ENCODE assay signal across 27 mouse cellular contexts in the genomic region with DNA sequence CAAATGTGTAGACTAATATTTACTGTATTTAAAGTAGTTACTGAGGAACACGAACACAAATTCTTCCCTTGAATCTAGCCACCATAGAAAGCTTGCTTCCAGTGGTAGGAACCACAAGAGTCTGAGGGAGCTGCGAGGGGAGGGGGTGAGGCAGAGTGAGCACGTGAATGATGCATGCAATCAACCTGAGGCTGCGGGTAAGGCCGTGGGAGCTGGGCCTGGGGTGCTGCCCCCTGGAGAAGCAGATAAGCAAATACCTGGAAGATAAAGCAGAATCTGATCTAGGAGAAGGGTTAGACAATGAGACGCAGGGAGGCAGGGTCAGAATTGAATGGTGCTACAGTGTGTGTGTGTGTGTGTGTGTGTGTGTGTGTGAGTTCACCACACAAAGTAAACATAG. TPM values are rescaled to one million over a fixed set of nuclear protein-coding genes. Genes with fewer than 3 reads are reported as not detected.
DNase-seq lines count a peak whose midpoint lies in the region; ATAC-seq and TF ChIP-seq lines count a peak whose summit lies in the region.
"Had no signal": no experiment of that assay in that cellular context is flagged by ENCODE, and none has a peak within 500 bp of the region (broad histone marks: within the 10 kb centered on the region; RNA-seq: fewer than 3 reads in every experiment).

No protein-coding gene starts in this region.

- no peak for TF ChIP-seq POLR2A in ES-Bruce4 (IDR thresholded peaks at IDR 0.05; ENCODE audit: insufficient read depth, low read length)

- no peaks in the 10 kb centered on the region for H3K36me3 ChIP-seq in forebrain, postnatal 0 days (ENCODE audit: insufficient read depth)
- H3K36me3 ChIP-seq in forebrain, embryonic 12.5 days (replicated peaks): peaks cover 5% of the 10 kb centered on the region
- H3K36me3 ChIP-seq in ES-Bruce4 (ENCODE audit: control insufficient read depth, insufficient read depth, low read length, poor library complexity, severe bottlenecking): peaks cover 6% of the 10 kb centered on the region; the same call in 1 of the 2 replicates
- H3K36me3 ChIP-seq: embryonic facial prominence, embryonic 15.5 days; lung, embryonic 15.5 days; neural tube, embryonic 13.5 days had no signal

- no peak for DNase-seq in forebrain, postnatal 0 days
- DNase-seq in left cerebral cortex, adult 8-10 months (ENCODE audit: low spot score in 2 of 2): no peak
- DNase-seq in layer of hippocampus, adult 8-10 months (ENCODE audit: low spot score in 2 of 2): no peak
- DNase-seq: adrenal gland, postnatal 25 days; B cell, adult 2 months; cerebellum, adult 9-10 months; gastrocnemius, postnatal 14 days; heart, adult 18-20 months; heart, postnatal 14 days; kidney, adult 8-10 months; kidney, postnatal 14 days; lung, postnatal 36 days; retina, postnatal 1 day; thymus, postnatal 36 days had no signal

- no peaks in the 10 kb centered on the region for H3K27me3 ChIP-seq in forebrain, postnatal 0 days (ENCODE audit: insufficient read depth, low read length)
- no peaks in the 10 kb centered on the region for H3K27me3 ChIP-seq in forebrain, embryonic 12.5 days
- H3K27me3 ChIP-seq in ES-Bruce4 (ENCODE audit: control insufficient read depth, insufficient read depth, low read length, poor library complexity, severe bottlenecking): no peaks in the 10 kb centered on the region
- H3K27me3 ChIP-seq: embryonic facial prominence, embryonic 15.5 days; heart, embryonic 13.5 days; hindbrain, embryonic 12.5 days; lung, embryonic 15.5 days; neural tube, embryonic 13.5 days had no signal

- no peak for TF ChIP-seq EP300 in ES-Bruce4 (IDR thresholded peaks at IDR 0.05; ENCODE audit: insufficient read depth, low read depth, low read length)

- no peak overlapping the region for H3K4me3 ChIP-seq in forebrain, postnatal 0 days (ENCODE audit: low read depth, low read length)
- no peak overlapping the region for H3K4me3 ChIP-seq in forebrain, embryonic 12.5 days (replicated peaks)
- no peak overlapping the region for H3K4me3 ChIP-seq in ES-Bruce4 (ENCODE audit: low read depth, low read length)
- H3K4me3 ChIP-seq: embryonic facial prominence, embryonic 15.5 days; heart, embryonic 13.5 days; hindbrain, embryonic 12.5 days; lung, embryonic 15.5 days; midbrain, embryonic 10.5 days; myocyte; neural tube, embryonic 13.5 days had no signal

- 62% methylated on average over 6 of the region's 6 CpGs for WGBS in forebrain, postnatal 0 days
- WGBS in forebrain, embryonic 12.5 days: 68% methylated on average over 6 of the region's 6 CpGs

- H3K4me2 ChIP-seq in forebrain, postnatal 0 days (ENCODE audit: low read depth): no peak overlapping the region
- no peak overlapping the region for H3K4me2 ChIP-seq in forebrain, embryonic 12.5 days
- H3K4me2 ChIP-seq: embryonic facial prominence, embryonic 15.5 days; heart, embryonic 13.5 days; hindbrain, embryonic 12.5 days; lung, embryonic 15.5 days; neural tube, embryonic 13.5 days had no signal

- H3K4me1 ChIP-seq in forebrain, postnatal 0 days (ENCODE audit: insufficient read depth): no peaks in the 10 kb centered on the region
- peaks cover 27% of the 10 kb centered on the region for H3K4me1 ChIP-seq in forebrain, embryonic 12.5 days
- H3K4me1 ChIP-seq in ES-Bruce4 (ENCODE audit: control insufficient read depth, insufficient read depth, low read length): no peaks in the 10 kb centered on the region

- no peak overlapping the region for H3K27ac ChIP-seq in forebrain, postnatal 0 days (ENCODE audit: low read depth, low read length)
- no peak overlapping the region for H3K27ac ChIP-seq in forebrain, embryonic 12.5 days
- no peak overlapping the region for H3K27ac ChIP-seq in ES-Bruce4 (ENCODE audit: insufficient read depth, low read length)
- H3K27ac ChIP-seq: embryonic facial prominence, embryonic 15.5 days; heart, embryonic 13.5 days; hindbrain, embryonic 12.5 days; liver, embryonic 14.5 days; lung, embryonic 15.5 days; midbrain, embryonic 10.5 days; neural tube, embryonic 13.5 days had no signal

- H3K9ac ChIP-seq in forebrain, postnatal 0 days: no peak overlapping the region
- H3K9ac ChIP-seq in forebrain, embryonic 12.5 days: no peak overlapping the region
- H3K9ac ChIP-seq in ES-Bruce4 (ENCODE audit: low read depth, poor library complexity, severe bottlenecking): no peak overlapping the region
- H3K9ac ChIP-seq: embryonic facial prominence, embryonic 15.5 days; heart, embryonic 13.5 days; hindbrain, embryonic 12.5 days; liver, embryonic 14.5 days; lung, embryonic 15.5 days; neural tube, embryonic 13.5 days had no signal

- peak; percentile 38; the same call in 1 of the 2 replicates for ATAC-seq in forebrain, postnatal 0 days
- no peak; the same call in 1 of the 2 replicates for ATAC-seq in forebrain, embryonic 12.5 days (ENCODE audit: low FRiP score)
- peak; percentile 83 for ATAC-seq in granulocyte monocyte progenitor cell, adult 5-6 weeks (replicated peaks; ENCODE audit: poor library complexity, severe bottlenecking)
- peak; percentile 38; the same call in 1 of the 2 replicates for ATAC-seq in megakaryocyte, adult 5-6 weeks (ENCODE audit: poor library complexity, severe bottlenecking)
- ATAC-seq: midbrain, embryonic 16.5 days had no signal

- H3K9me3 ChIP-seq in forebrain, postnatal 0 days (ENCODE audit: low read length): no peaks in the 10 kb centered on the region
- H3K9me3 ChIP-seq in forebrain, embryonic 12.5 days: no peaks in the 10 kb centered on the region
- no peaks in the 10 kb centered on the region for H3K9me3 ChIP-seq in ES-Bruce4 (replicated peaks; ENCODE audit: control insufficient read depth, insufficient read depth, low read length, poor library complexity, severe bottlenecking)
- H3K9me3 ChIP-seq: embryonic facial prominence, embryonic 15.5 days; heart, embryonic 13.5 days; hindbrain, embryonic 12.5 days; lung, embryonic 15.5 days; midbrain, embryonic 10.5 days; neural tube, embryonic 13.5 days had no signal

- TF ChIP-seq CTCF in forebrain, postnatal 0 days (IDR thresholded peaks at IDR 0.05; ENCODE audit: low read depth): no peak
- peak; percentile 40 for TF ChIP-seq CTCF in ES-Bruce4 (IDR thresholded peaks at IDR 0.05; ENCODE audit: low read depth, low read length)

RNA-seq across cellular contexts. Expression of gene Ap1ar, which starts 6.2 kb away (rescaled TPM):
- total RNA-seq in forebrain, postnatal 0 days (2014; rRNA removed): 119 and 124 TPM in 2 replicates
- 44.7 and 68.0 TPM in 2 replicates for polyA plus RNA-seq in forebrain, postnatal 0 days (2015; fragmentation: Nextera tagmentation; extraction: Ambion mirVana)
- 74.2 and 80.9 TPM in 2 replicates for polyA plus RNA-seq in forebrain, embryonic 12.5 days (2016; fragmentation: Nextera tagmentation; extraction: Ambion mirVana)
- polyA plus RNA-seq in ES-Bruce4 (2011; ENCODE audit: insufficient read depth, insufficient read length, low read depth, missing spikeins): 61.7 and 63.3 TPM in 2 replicates
- total RNA-seq in granulocyte monocyte progenitor cell, adult 5-6 weeks (2014; fragmentation: Nextera tagmentation): 56.0 and 88.6 TPM in 2 replicates
- total RNA-seq in granulocyte monocyte progenitor cell, adult 5-6 weeks (2017): 57.4 and 59.7 TPM in 2 replicates
- total RNA-seq in megakaryocyte, adult 5-6 weeks (2015): 36.1 and 50.7 TPM in 2 replicates
- 41.5 and 43.3 TPM in 2 replicates for total RNA-seq in megakaryocyte, adult 5-6 weeks (2017)
- 10 to 100 TPM; 77.7 to 88.8 (median 82.2) TPM for total RNA-seq in left cerebral cortex, adult 8-10 months (2022)
- total RNA-seq in layer of hippocampus, adult 8-10 months (2022): 10 to 100 TPM; 71.5 to 88.5 (median 84.3) TPM

RNA-seq across cellular contexts. Expression of gene Tifa, which starts 41.5 kb away (rescaled TPM):
- total RNA-seq in forebrain, postnatal 0 days (2014; rRNA removed): 2.4 and 4.2 TPM in 2 replicates
- polyA plus RNA-seq in forebrain, postnatal 0 days (2015; fragmentation: Nextera tagmentation; extraction: Ambion mirVana): 2.6 and 2.7 TPM in 2 replicates
- polyA plus RNA-seq in forebrain, embryonic 12.5 days (2016; fragmentation: Nextera tagmentation; extraction: Ambion mirVana): 3.8 and 4.2 TPM in 2 replicates
- 0.54 TPM in 1 of 2 replicates, not detected in the other for polyA plus RNA-seq in ES-Bruce4 (2011; ENCODE audit: insufficient read depth, insufficient read length, low read depth, missing spikeins)
- 49.4 and 52.3 TPM in 2 replicates for total RNA-seq in granulocyte monocyte progenitor cell, adult 5-6 weeks (2014; fragmentation: Nextera tagmentation)
- total RNA-seq in granulocyte monocyte progenitor cell, adult 5-6 weeks (2017): 51.3 and 53.6 TPM in 2 replicates
- total RNA-seq in megakaryocyte, adult 5-6 weeks (2015): 111 and 137 TPM in 2 replicates
- 111 and 121 TPM in 2 replicates for total RNA-seq in megakaryocyte, adult 5-6 weeks (2017)
- 10 to 100 TPM in 2 of 4 experiments, 1 to 10 TPM in 2; 5.6 to 10.1 (median 8.5) TPM for total RNA-seq in left cerebral cortex, adult 8-10 months (2022)
- total RNA-seq in layer of hippocampus, adult 8-10 months (2022): 10 to 100 TPM in 2 of 4 experiments, 1 to 10 TPM in 2; 7.7 to 12.5 (median 9.7) TPM

RNA-seq across cellular contexts. Expression of gene Alpk1, which starts 50.8 kb away (rescaled TPM):
- total RNA-seq in forebrain, postnatal 0 days (2014; rRNA removed): 1.3 and 3.5 TPM in 2 replicates
- 0.30 and 0.39 TPM in 2 replicates for polyA plus RNA-seq in forebrain, postnatal 0 days (2015; fragmentation: Nextera tagmentation; extraction: Ambion mirVana)
- 1.6 and 2.2 TPM in 2 replicates for polyA plus RNA-seq in forebrain, embryonic 12.5 days (2016; fragmentation: Nextera tagmentation; extraction: Ambion mirVana)
- 1.2 TPM in 2 replicates for polyA plus RNA-seq in ES-Bruce4 (2011; ENCODE audit: insufficient read depth, insufficient read length, low read depth, missing spikeins)
- 10.5 and 16.1 TPM in 2 replicates for total RNA-seq in granulocyte monocyte progenitor cell, adult 5-6 weeks (2014; fragmentation: Nextera tagmentation)
- total RNA-seq in granulocyte monocyte progenitor cell, adult 5-6 weeks (2017): 14.9 and 19.7 TPM in 2 replicates
- 15.5 and 17.8 TPM in 2 replicates for total RNA-seq in megakaryocyte, adult 5-6 weeks (2015)
- total RNA-seq in megakaryocyte, adult 5-6 weeks (2017): 28.7 and 35.1 TPM in 2 replicates
- 1 to 10 TPM; 5.9 to 8.1 (median 7.3) TPM for total RNA-seq in left cerebral cortex, adult 8-10 months (2022)
- 10 to 100 TPM in 3 of 4 experiments, 1 to 10 TPM in 1; 8.6 to 12.3 (median 11.4) TPM for total RNA-seq in layer of hippocampus, adult 8-10 months (2022)
